Mouse (Mus musculus) hindbrain, embryonic 15.5 days (tissue): ENCODE results near the gene Olfr1359. TPM values are rescaled to one million over a fixed set of nuclear protein-coding genes. Genes with fewer than 3 reads are reported as not detected.
"Not testable (repeated sequence)": the region's sequence is repeated elsewhere in the genome, so short reads cannot be mapped to it uniquely, and the experiment has no call there.

Source experiments
- ATAC-seq: fragments of 200-750 bp; cut with Nextera tagmentation; 2 replicates; pipeline ENCODE4 v1.8.0; 2017; ENCODE audit warnings: low read depth, moderate number of reproducible peaks, moderate TSS enrichment; ENCODE audit not compliant: low FRiP score
- H3K27ac ChIP-seq: fragments of 300-500 bp; sonication (generic); replicated peaks from 2 replicates; pipeline ENCODE4 v1.5.1; 2015; ENCODE audit warnings: mild to moderate bottlenecking, inconsistent platforms
- H3K27me3 ChIP-seq: fragments of 300-500 bp; sonication (generic); 2 replicates; pipeline ENCODE4 v1.6.1; 2015; ENCODE audit warnings: control low read depth, inconsistent platforms
- H3K36me3 ChIP-seq: fragments of 300-500 bp; sonication (generic); 2 replicates; pipeline ENCODE4 v1.6.1; 2015; ENCODE audit warnings: control low read depth, inconsistent platforms
- H3K4me1 ChIP-seq: fragments of 300-500 bp; sonication (generic); replicated peaks from 2 replicates; pipeline ENCODE4 v1.6.1; 2015; ENCODE audit warnings: control low read depth, inconsistent platforms
- H3K4me2 ChIP-seq: fragments of 300-500 bp; sonication (generic); 2 replicates; pipeline ENCODE4 v1.6.1; 2015; ENCODE audit warnings: moderate library complexity, mild to moderate bottlenecking, inconsistent platforms
- H3K4me3 ChIP-seq: fragments of 300-500 bp; sonication (generic); 2 replicates; pipeline ENCODE4 v1.5.1; 2015; ENCODE audit warnings: mild to moderate bottlenecking, inconsistent platforms
- H3K9ac ChIP-seq: fragments of 300-500 bp; sonication (generic); 2 replicates; pipeline ENCODE4 v1.6.1; 2015; ENCODE audit warnings: inconsistent platforms
- H3K9me3 ChIP-seq: fragments of 300-500 bp; sonication (generic); 2 replicates; pipeline ENCODE4 v1.6.1; 2016; ENCODE audit warnings: control low read depth, inconsistent platforms
- WGBS: fragments of 180-500 bp; shearing (Covaris S2); methylation state at CpG from one replicate; pipeline ENCODE4 v1.1.7; 2015; 5-methylcytosine and 5-hydroxymethylcytosine counted together
- polyA plus RNA-seq: library from polyadenylated mRNA; unstranded; fragments of >200 nt; fragmentation: Nextera tagmentation; extraction: Ambion mirVana; gene quantifications from 2 replicates; pipeline ENCODE4 v1.2.1, GENCODE M21; 2015

Gene Olfr1359
- polyA plus RNA-seq, 1 experiment from 2014 or later = not detected

- Histone ChIP-seq H3K27ac (peak overlapping the region; percentile 92), H3K4me2 (peak overlapping the region; percentile 77), H3K9ac (peak overlapping the region; percentile 59), H3K4me1 (peaks cover 35% of the 10 kb centered on the region), H3K4me3 (peak overlapping the region; percentile 44)
- not testable (repeated sequence) for H3K36me3 ChIP-seq, H3K9me3 ChIP-seq, H3K27me3 ChIP-seq, ATAC-seq
- 2% methylated on average over 11 of the region's 38 CpGs for WGBS
Observed at GRCm38 (mm10) chr13:21716540-21717391, 18.9 kb downstream of the Olfr1359 start.

GRCm38 (mm10) chr13:21717397-21718357 lies 19.8 kb downstream of the Olfr1359 start, which contains the start of gene Hist1h3h:
Hist1h3h (plus strand) TSS chr13:21717659.
- peak; percentile 40 for ATAC-seq
- Histone ChIP-seq H3K27ac (peak within 1 kb of the TSS; percentile 92), H3K4me1 (peaks cover 39% of the 10 kb centered on the region), H3K9ac (peak within 1 kb of the TSS; percentile 59), H3K4me2 (peak within 1 kb of the TSS; percentile 77), H3K4me3 (peak within 1 kb of the TSS; percentile 44)
- WGBS = under 1% methylated on average over 31 of the region's 56 CpGs
- H3K36me3 ChIP-seq, H3K27me3 ChIP-seq, H3K9me3 ChIP-seq: not testable (repeated sequence)

- H3K36me3 ChIP-seq = no peaks in the 10 kb centered on the region
- H3K27me3 ChIP-seq = no peaks in the 10 kb centered on the region
- 66% methylated on average over 4 of the region's 4 CpGs for WGBS
- peak overlapping the region; percentile 77 for H3K4me2 ChIP-seq
- H3K4me3 ChIP-seq = peak overlapping the region; percentile 39
- H3K4me1 ChIP-seq = peaks cover 39% of the 10 kb centered on the region
- no peaks in the 10 kb centered on the region for H3K9me3 ChIP-seq
- no peak overlapping the region; the same call in 1 of the 2 replicates for H3K27ac ChIP-seq
- no peak for ATAC-seq
- peak overlapping the region; percentile 59 for H3K9ac ChIP-seq
Observed at GRCm38 (mm10) chr13:21718381-21719080, 20.6 kb downstream of the Olfr1359 start.

DNA sequence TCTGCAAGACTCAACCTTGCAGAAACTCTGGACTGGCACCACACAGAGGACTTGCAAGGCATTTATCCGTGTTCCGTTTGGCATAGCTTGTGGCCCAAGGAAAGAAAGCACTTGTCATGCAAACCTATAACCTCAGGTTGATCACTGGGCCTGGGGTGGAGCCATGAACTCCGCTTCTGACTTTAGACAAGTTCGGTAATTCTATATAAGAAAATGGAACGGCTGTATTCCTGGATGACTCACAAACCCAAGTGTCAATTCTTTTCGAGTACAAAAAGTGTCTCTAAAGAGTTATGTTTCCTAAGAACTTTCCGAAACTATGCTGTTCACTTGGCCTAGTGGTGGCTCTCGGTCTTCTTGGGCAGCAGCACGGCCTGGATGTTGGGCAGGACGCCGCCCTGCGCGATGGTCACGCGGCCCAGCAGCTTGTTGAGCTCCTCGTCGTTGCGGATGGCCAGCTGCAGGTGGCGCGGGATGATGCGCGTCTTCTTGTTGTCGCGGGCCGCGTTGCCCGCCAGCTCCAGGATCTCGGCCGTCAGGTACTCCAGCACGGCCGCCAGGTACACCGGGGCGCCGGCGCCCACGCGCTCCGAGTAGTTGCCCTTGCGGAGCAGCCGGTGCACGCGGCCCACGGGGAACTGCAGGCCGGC lies 23.3 kb downstream of the Olfr1359 start:
- Histone ChIP-seq H3K27ac (peak overlapping the region; percentile 85), H3K4me2 (peak overlapping the region; percentile 71), H3K4me1 (peaks cover 30% of the 10 kb centered on the region), H3K9ac (0 out of 2 replicates have a peak overlapping the region, but pooled peaks have one; percentile 29), H3K4me3 (peak overlapping the region; percentile 45)
- ATAC-seq, H3K36me3 ChIP-seq, H3K9me3 ChIP-seq, H3K27me3 ChIP-seq: not testable (repeated sequence)
- 1% methylated on average over 21 of the region's 44 CpGs for WGBS

DNA sequence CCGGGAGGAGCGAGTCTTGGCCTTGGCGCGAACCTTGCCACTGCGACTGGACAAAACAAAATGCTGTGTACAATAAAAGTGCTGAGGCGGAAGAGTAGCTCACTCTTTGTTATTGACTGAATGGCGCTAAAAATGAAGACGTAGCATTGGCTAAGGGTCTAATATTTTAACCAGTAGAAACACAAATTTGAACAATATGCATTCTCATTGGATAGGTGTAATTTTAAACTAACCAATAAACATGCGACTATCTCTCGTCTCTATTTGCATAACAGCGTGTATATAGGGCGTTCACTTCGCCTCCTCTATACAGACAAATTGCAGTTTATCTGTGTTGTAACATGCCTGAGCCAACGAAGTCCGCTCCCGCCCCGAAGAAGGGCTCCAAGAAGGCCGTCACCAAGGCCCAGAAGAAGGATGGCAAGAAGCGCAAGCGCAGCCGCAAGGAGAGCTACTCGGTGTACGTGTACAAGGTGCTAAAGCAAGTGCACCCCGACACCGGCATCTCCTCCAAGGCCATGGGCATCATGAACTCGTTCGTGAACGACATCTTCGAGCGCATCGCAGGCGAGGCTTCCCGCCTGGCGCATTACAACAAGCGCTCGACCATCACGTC lies 24.0 kb downstream of the Olfr1359 start, which contains the start of gene Hist1h2bm:
TSS of gene Hist1h2bm (plus strand) at position 288 of the 616 bp plus-strand sequence.
- peaks cover 28% of the 10 kb centered on the region for H3K4me1 ChIP-seq
- peak within 1 kb of the TSS; percentile 45 for H3K4me3 ChIP-seq
- H3K36me3 ChIP-seq, H3K27me3 ChIP-seq, H3K9me3 ChIP-seq: not testable (repeated sequence)
- peak within 1 kb of the TSS; percentile 49 for H3K9ac ChIP-seq
- under 1% methylated on average over 37 of the region's 37 CpGs for WGBS
- H3K4me2 ChIP-seq = peak within 1 kb of the TSS; percentile 71
- peak; percentile 98 for ATAC-seq
- H3K27ac ChIP-seq = peak within 1 kb of the TSS; percentile 85

- peak overlapping the region; percentile 45 for H3K4me3 ChIP-seq
- H3K9ac ChIP-seq = peak overlapping the region; percentile 49
- no peaks in the 10 kb centered on the region for H3K9me3 ChIP-seq
- H3K36me3 ChIP-seq = no peaks in the 10 kb centered on the region
- H3K4me1 ChIP-seq = peaks cover 25% of the 10 kb centered on the region
- no peaks in the 10 kb centered on the region for H3K27me3 ChIP-seq
- 3% methylated on average over 11 of the region's 11 CpGs for WGBS
- no peak; the same call in 1 of the 2 replicates for ATAC-seq
- H3K27ac ChIP-seq = peak overlapping the region; percentile 85
- H3K4me2 ChIP-seq = peak overlapping the region; percentile 71
Observed at GRCm38 (mm10) chr13:21722373-21722925, 24.5 kb downstream of the Olfr1359 start.

DNA sequence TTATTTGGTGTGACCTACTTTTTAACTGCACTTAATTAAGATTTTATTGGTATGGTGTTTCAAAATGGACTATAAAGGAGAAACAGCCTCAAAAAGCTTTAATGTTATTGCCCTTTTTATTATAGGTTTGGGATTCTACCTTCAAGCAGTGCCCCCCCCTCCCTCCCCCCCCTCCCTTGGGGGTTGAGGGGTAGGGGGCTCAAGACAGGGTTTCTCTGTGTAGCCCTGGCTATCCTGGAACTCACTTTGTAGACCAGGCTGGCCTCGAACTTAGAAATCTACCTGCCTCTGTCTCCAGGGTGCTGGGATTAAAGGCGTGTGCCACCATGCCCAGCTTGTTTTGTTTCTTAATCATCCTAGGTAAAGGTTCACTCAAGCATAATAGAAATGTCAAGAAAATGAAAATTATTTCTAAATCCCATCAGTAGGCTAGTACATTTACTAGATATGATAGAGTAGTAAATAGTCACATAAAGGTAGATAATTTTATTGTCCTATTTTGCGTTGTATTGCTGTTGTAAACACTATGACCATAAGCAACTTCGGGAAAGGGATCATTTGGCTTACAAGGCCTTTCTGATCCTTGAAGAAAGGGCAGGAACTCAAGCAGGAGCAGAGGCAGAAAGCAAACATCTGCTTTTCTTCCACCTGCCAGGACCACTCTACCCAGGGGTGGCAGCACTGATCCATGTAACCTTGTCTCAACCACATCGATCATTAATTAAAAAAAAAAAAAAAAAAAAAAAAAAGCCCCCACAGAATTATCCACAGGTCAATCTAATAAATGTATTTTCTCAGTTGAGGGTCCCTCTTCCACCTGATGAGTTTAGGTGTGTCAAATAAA lies 25.3 kb downstream of the Olfr1359 start:
- no peak for ATAC-seq
- H3K4me3 ChIP-seq = no peak overlapping the region
- H3K4me1 ChIP-seq = peaks cover 21% of the 10 kb centered on the region
- H3K27me3 ChIP-seq = no peaks in the 10 kb centered on the region
- no peaks in the 10 kb centered on the region for H3K36me3 ChIP-seq
- no peaks in the 10 kb centered on the region for H3K9me3 ChIP-seq
- no peak overlapping the region for H3K9ac ChIP-seq
- 0 out of 2 replicates have a peak overlapping the region, but pooled peaks have one; percentile 71 for H3K4me2 ChIP-seq
- WGBS = 33% methylated on average over 5 of the region's 5 CpGs
- H3K27ac ChIP-seq = no peak overlapping the region

DNA sequence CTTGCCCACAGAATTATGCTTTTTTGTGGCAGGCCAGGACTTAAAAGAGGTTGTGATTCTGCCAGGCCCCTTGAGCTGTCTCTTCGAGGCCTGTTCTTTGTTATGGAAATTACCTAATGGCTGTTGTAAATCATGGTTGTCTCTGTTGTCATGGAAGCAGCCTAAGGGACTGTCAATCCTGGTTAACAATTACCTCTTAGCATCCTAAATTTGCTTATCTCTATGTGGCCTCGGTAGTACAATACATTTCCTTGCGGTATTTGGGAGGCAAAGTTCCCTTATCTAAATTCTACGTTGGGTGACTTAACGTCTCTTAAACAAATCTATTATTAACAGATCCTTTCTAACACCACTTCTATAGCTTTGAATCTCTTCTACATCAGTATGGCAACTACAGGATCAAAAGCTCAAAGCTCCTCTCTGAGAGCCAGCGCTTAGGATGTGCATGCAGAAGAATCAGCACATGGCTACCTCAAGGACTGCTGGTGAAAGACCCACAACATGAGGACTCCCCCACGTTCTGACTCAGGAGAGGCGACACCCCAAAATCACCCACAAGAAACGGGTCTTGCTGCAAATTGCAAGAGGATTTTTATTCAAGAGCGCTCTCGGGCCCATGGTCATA lies 30.1 kb downstream of the Olfr1359 start:
- ATAC-seq = no peak
- Histone ChIP-seq H3K4me3 (no peak overlapping the region), H3K36me3 (no peaks in the 10 kb centered on the region), H3K4me1 (no peaks in the 10 kb centered on the region), H3K4me2 (no peak overlapping the region), H3K9me3 (no peaks in the 10 kb centered on the region), H3K9ac (no peak overlapping the region), H3K27me3 (no peaks in the 10 kb centered on the region), H3K27ac (no peak overlapping the region)
- WGBS = 21% methylated on average over 11 of the region's 11 CpGs

GRCm38 (mm10) chr13:21729544-21729943 lies 31.6 kb downstream of the Olfr1359 start:
- WGBS = 67% methylated on average over 1 of the region's 1 CpGs
- no peak overlapping the region for H3K9ac ChIP-seq

More at GRCm38 (mm10) chr13:21729544-21729943, 31.6 kb downstream of the Olfr1359 start:
- H3K27me3 ChIP-seq = no peaks in the 10 kb centered on the region
- no peak overlapping the region for H3K4me3 ChIP-seq
- ATAC-seq = no peak
- no peak overlapping the region for H3K4me2 ChIP-seq
- no peaks in the 10 kb centered on the region for H3K36me3 ChIP-seq
- no peak overlapping the region for H3K27ac ChIP-seq
- peaks cover 6% of the 10 kb centered on the region; the same call in 1 of the 2 replicates for H3K4me1 ChIP-seq
- no peaks in the 10 kb centered on the region for H3K9me3 ChIP-seq
